Mouse (Mus musculus) limb, embryonic 14.5 days (tissue): Measurements from ENCODE around the gene Lrriq4. TPM values are rescaled to one million over a fixed set of nuclear protein-coding genes. Genes with fewer than 3 reads are reported as not detected.

Experiments
- ATAC-seq: fragments of 200-750 bp; cut with Nextera tagmentation; 2 replicates; pipeline ENCODE4 v1.8.0; 2017; ENCODE audit warnings: low read depth, moderate number of reproducible peaks, moderate TSS enrichment; ENCODE audit not compliant: low FRiP score
- DNase-seq: peaks from one replicate; pipeline ENCODE4 v3.0.0-alpha.2; 2015; ENCODE audit warnings: low spot score
- H3K27ac ChIP-seq: fragments of 300-500 bp; sonication (generic); replicated peaks from 2 replicates; pipeline ENCODE4 v1.5.1; 2014; ENCODE audit warnings: low read depth, mild to moderate bottlenecking, low read length, moderate library complexity, mixed read lengths
- H3K27me3 ChIP-seq: fragments of 300-500 bp; sonication (generic); 2 replicates; pipeline ENCODE4 v1.6.1; 2014; ENCODE audit warnings: low read length, mixed read lengths; ENCODE audit not compliant: control insufficient read depth, insufficient read depth
- H3K36me3 ChIP-seq: fragments of 300-500 bp; sonication (generic); 2 replicates; pipeline ENCODE4 v1.6.1; 2014; ENCODE audit warnings: mild to moderate bottlenecking, low read length, moderate library complexity, mixed read lengths; ENCODE audit not compliant: control insufficient read depth, insufficient read depth
- H3K4me1 ChIP-seq: fragments of 300-500 bp; sonication (generic); 2 replicates; pipeline ENCODE4 v1.6.1; 2014; ENCODE audit warnings: antibody characterized with exemption, low read length, mixed read lengths; ENCODE audit not compliant: control insufficient read depth, insufficient read depth
- H3K4me2 ChIP-seq: fragments of 300-500 bp; sonication (generic); replicated peaks from 2 replicates; pipeline ENCODE4 v1.6.1; 2014; ENCODE audit warnings: low read depth, mild to moderate bottlenecking, low read length, moderate library complexity; ENCODE audit not compliant: severe bottlenecking
- H3K4me3 ChIP-seq: fragments of 300-500 bp; sonication (generic); replicated peaks from 2 replicates; pipeline ENCODE4 v1.5.1; 2014; ENCODE audit warnings: low read length
- H3K9ac ChIP-seq: fragments of 300-500 bp; sonication (generic); 2 replicates; pipeline ENCODE4 v1.6.1; 2014; ENCODE audit warnings: mild to moderate bottlenecking, low read depth, low read length, moderate library complexity; ENCODE audit not compliant: severe bottlenecking
- H3K9me3 ChIP-seq: fragments of 300-500 bp; sonication (generic); 2 replicates; pipeline ENCODE4 v1.6.1; 2016; ENCODE audit warnings: low read length; ENCODE audit not compliant: control insufficient read depth
- POLR2A ChIP-seq: fragments of 200-500 bp; IDR thresholded peaks from 2 replicates; pipeline ENCODE4 v1.8.0; 2012; ENCODE audit warnings: inconsistent platforms, mild to moderate bottlenecking, moderate library complexity, borderline replicate concordance; ENCODE audit not compliant: insufficient read depth, insufficient read length; ENCODE audit errors: extremely low read depth
- WGBS: fragments of 180-500 bp; shearing (Covaris S2); extraction: QIAGEN DNeasy Blood & Tissue Kit; methylation state at CpG from one replicate; pipeline ENCODE4 v1.1.7; 2014; 5-methylcytosine and 5-hydroxymethylcytosine counted together
- polyA plus RNA-seq, 2 experiments: library from polyadenylated mRNA; depleted of rRNA in 1 of 2; stranded (reverse) in 1 of 2; unstranded in 1 of 2; fragments of >200 nt; fragmentation: Nextera tagmentation in 1 of 2; extraction: Ambion mirVana in 1 of 2; gene quantifications; 2 replicates each; pipeline versions ENCODE4 v1.2.1 to v1.2.3; 2012 to 2014

Gene Lrriq4
- polyA plus RNA-seq, 2 experiments = not detected

GRCm38 (mm10) chr3:30608999-30609398 lies 35.3 kb upstream of the Lrriq4 start:
- DNase-seq = no peak
- Histone ChIP-seq H3K27ac (no peak overlapping the region), H3K9me3 (no peaks in the 10 kb centered on the region), H3K4me2 (no peak overlapping the region), H3K27me3 (no peaks in the 10 kb centered on the region), H3K4me3 (no peak overlapping the region), H3K4me1 (no peaks in the 10 kb centered on the region), H3K36me3 (peaks cover 69% of the 10 kb centered on the region), H3K9ac (no peak overlapping the region)
- TF ChIP-seq POLR2A = no peak
- WGBS = 85% methylated on average over 3 of the region's 3 CpGs
- ATAC-seq = no peak

GRCm38 (mm10) chr3:30610930-30611329 lies 33.4 kb upstream of the Lrriq4 start:
- WGBS = 91% methylated on average over 4 of the region's 4 CpGs

GRCm38 (mm10) chr3:30620132-30620531 lies 24.2 kb upstream of the Lrriq4 start:
- ATAC-seq (no peak), DNase-seq (no peak)
- WGBS = 83% methylated on average over 8 of the region's 8 CpGs
- Histone ChIP-seq H3K4me2 (no peak overlapping the region), H3K27me3 (no peaks in the 10 kb centered on the region), H3K4me1 (no peaks in the 10 kb centered on the region), H3K4me3 (no peak overlapping the region), H3K27ac (no peak overlapping the region), H3K36me3 (peaks cover 41% of the 10 kb centered on the region), H3K9ac (no peak overlapping the region), H3K9me3 (no peaks in the 10 kb centered on the region)
- TF ChIP-seq POLR2A = no peak

More at GRCm38 (mm10) chr3:30610930-30611329, 33.4 kb upstream of the Lrriq4 start:
- Histone ChIP-seq H3K4me2 (no peak overlapping the region), H3K9ac (no peak overlapping the region), H3K4me1 (no peaks in the 10 kb centered on the region), H3K27me3 (no peaks in the 10 kb centered on the region), H3K9me3 (no peaks in the 10 kb centered on the region), H3K27ac (no peak overlapping the region), H3K4me3 (no peak overlapping the region), H3K36me3 (peaks cover 74% of the 10 kb centered on the region)
- ATAC-seq (no peak), DNase-seq (no peak)
- TF ChIP-seq POLR2A = no peak

GRCm38 (mm10) chr3:30633681-30634080 lies 10.6 kb upstream of the Lrriq4 start:
- Histone ChIP-seq H3K36me3 (no peaks in the 10 kb centered on the region), H3K4me2 (no peak overlapping the region), H3K4me3 (no peak overlapping the region), H3K9ac (no peak overlapping the region), H3K27me3 (no peaks in the 10 kb centered on the region), H3K27ac (no peak overlapping the region), H3K9me3 (no peaks in the 10 kb centered on the region), H3K4me1 (no peaks in the 10 kb centered on the region)
- no peak for DNase-seq
- no peak for ATAC-seq
- no peak for TF ChIP-seq POLR2A
- 52% methylated on average over 3 of the region's 3 CpGs for WGBS

- WGBS = 80% methylated on average over 4 of the region's 4 CpGs
- Histone ChIP-seq H3K4me1 (no peaks in the 10 kb centered on the region), H3K4me3 (no peak overlapping the region), H3K9me3 (no peaks in the 10 kb centered on the region), H3K27ac (no peak overlapping the region), H3K27me3 (no peaks in the 10 kb centered on the region), H3K4me2 (no peak overlapping the region), H3K36me3 (no peaks in the 10 kb centered on the region), H3K9ac (no peak overlapping the region)
- ATAC-seq (no peak), DNase-seq (no peak)
- TF ChIP-seq POLR2A = no peak
Observed at GRCm38 (mm10) chr3:30635629-30636028, 8.7 kb upstream of the Lrriq4 start.

GRCm38 (mm10) chr3:30646761-30647160 lies 2.5 kb downstream of the Lrriq4 start:
- 47% methylated on average over 8 of the region's 8 CpGs for WGBS
- TF ChIP-seq POLR2A = no peak
- H3K4me3 ChIP-seq = no peak overlapping the region

More at GRCm38 (mm10) chr3:30646761-30647160, 2.5 kb downstream of the Lrriq4 start:
- Histone ChIP-seq H3K4me2 (no peak overlapping the region), H3K27me3 (no peaks in the 10 kb centered on the region), H3K27ac (no peak overlapping the region), H3K36me3 (no peaks in the 10 kb centered on the region), H3K9me3 (no peaks in the 10 kb centered on the region), H3K9ac (no peak overlapping the region), H3K4me1 (peaks cover 4% of the 10 kb centered on the region; the same call in 1 of the 2 replicates)
- ATAC-seq (no peak), DNase-seq (no peak)
